Mouse (Mus musculus) Muller cell, postnatal 12 days (primary cell): ENCODE data around the gene Pjvk.

ENCODE experiments used
- DNase-seq: peaks from one replicate; pipeline ENCODE4 v3.0.0-alpha.2; 2015; ENCODE audit errors: inconsistent ontology term

Pjvk gene

GRCm38 (mm10) chr2:76667200-76667599 lies 18.9 kb downstream of the Pjvk start:
- no peak for DNase-seq

- peak; percentile 1 for DNase-seq
These were observed 23.4 kb downstream of the Pjvk start for GRCm38 (mm10) chr2:76671641-76672040.

GRCm38 (mm10) chr2:76672134-76672745 lies 24.0 kb downstream of the Pjvk start:
- DNase-seq = peak; percentile 65

GRCm38 (mm10) chr2:76672966-76673392 lies 24.7 kb downstream of the Pjvk start, which contains the start of gene Fkbp7:
TSS of gene Fkbp7 (minus strand) at chr2:76673116.
- peak; percentile 98 for DNase-seq

GRCm38 (mm10) chr2:76673472-76674081 lies 25.3 kb downstream of the Pjvk start:
- peak; percentile 45 for DNase-seq

GRCm38 (mm10) chr2:76674725-76675427 lies 26.6 kb downstream of the Pjvk start, which contains the start of gene Plekha3:
TSS of gene Plekha3 (plus strand) at chr2:76675281.
- peak; percentile 88 for DNase-seq

GRCm38 (mm10) chr2:76675451-76675850 lies 27.2 kb downstream of the Pjvk start:
- DNase-seq = no peak

GRCm38 (mm10) chr2:76675949-76676348 lies 27.7 kb downstream of the Pjvk start:
- DNase-seq = peak; percentile 21

GRCm38 (mm10) chr2:76676401-76677226 lies 28.3 kb downstream of the Pjvk start:
- DNase-seq = peak; percentile 4

GRCm38 (mm10) chr2:76682301-76682700 lies 34.0 kb downstream of the Pjvk start:
- no peak for DNase-seq

- DNase-seq = no peak
These were observed 38.7 kb downstream of the Pjvk start for GRCm38 (mm10) chr2:76686986-76687385.

GRCm38 (mm10) chr2:76687608-76688007 lies 39.3 kb downstream of the Pjvk start:
- DNase-seq = no peak

GRCm38 (mm10) chr2:76688162-76688561 lies 39.9 kb downstream of the Pjvk start:
- DNase-seq = no peak

- DNase-seq = no peak
These were observed 42.3 kb downstream of the Pjvk start for GRCm38 (mm10) chr2:76690436-76691204.

GRCm38 (mm10) chr2:76693765-76694164 lies 45.5 kb downstream of the Pjvk start:
- no peak for DNase-seq

GRCm38 (mm10) chr2:76695290-76695689 lies 47.0 kb downstream of the Pjvk start:
- no peak for DNase-seq

- DNase-seq = no peak
These were observed 53.9 kb downstream of the Pjvk start for GRCm38 (mm10) chr2:76702188-76702587.

- DNase-seq = no peak
These were observed 54.5 kb downstream of the Pjvk start for GRCm38 (mm10) chr2:76702751-76703150.

GRCm38 (mm10) chr2:76705655-76706054 lies 57.4 kb downstream of the Pjvk start:
- no peak for DNase-seq
